Mouse (Mus musculus): ENCODE data around the gene Scaf4.
"Not testable (repeated sequence)": the region's sequence is repeated elsewhere in the genome, so short reads cannot be mapped to it uniquely, and the experiment has no call there.

The Scaf4 gene

GRCm38 (mm10) chr16:90233702-90234101 lies 50.6 kb downstream of the Scaf4 start:
- no peak for DNase-seq

GRCm38 (mm10) chr16:90231302-90231701 lies 53.0 kb downstream of the Scaf4 start:
- peak; percentile 73 for DNase-seq

GRCm38 (mm10) chr16:90229897-90230296 lies 54.4 kb downstream of the Scaf4 start:
- DNase-seq, result no peak

GRCm38 (mm10) chr16:90221441-90222070 lies 62.7 kb downstream of the Scaf4 start:
- DNase-seq, result peak; percentile 30

- DNase-seq, result peak; percentile 44
These were observed 63.3 kb downstream of the Scaf4 start for GRCm38 (mm10) chr16:90220892-90221431.

- peak; percentile 97 for DNase-seq
These were observed 64.0 kb downstream of the Scaf4 start, which contains the start of gene Sod1 for GRCm38 (mm10) chr16:90220026-90220891. Sod1 (plus strand) TSS chr16:90220754.

- not testable (repeated sequence) for DNase-seq
These were observed 64.9 kb downstream of the Scaf4 start for GRCm38 (mm10) chr16:90219445-90219844.

- DNase-seq, result peak; percentile 69
These were observed 66.4 kb downstream of the Scaf4 start for GRCm38 (mm10) chr16:90217926-90218325.

GRCm38 (mm10) chr16:90217356-90217755 lies 66.9 kb downstream of the Scaf4 start:
- peak; percentile 74 for DNase-seq

- DNase-seq, result peak; percentile 38
These were observed 67.9 kb downstream of the Scaf4 start for GRCm38 (mm10) chr16:90216414-90216813.

GRCm38 (mm10) chr16:90215879-90216278 lies 68.4 kb downstream of the Scaf4 start:
- not testable (repeated sequence) for DNase-seq

- DNase-seq, result no peak
These were observed 69.4 kb downstream of the Scaf4 start for GRCm38 (mm10) chr16:90214731-90215565.

GRCm38 (mm10) chr16:90213477-90214339 lies 70.6 kb downstream of the Scaf4 start:
- DNase-seq, result no peak

- no peak for DNase-seq
These were observed 72.5 kb downstream of the Scaf4 start for GRCm38 (mm10) chr16:90211767-90212166.

- peak; percentile 43 for DNase-seq
These were observed 73.6 kb downstream of the Scaf4 start for GRCm38 (mm10) chr16:90210717-90211116.

GRCm38 (mm10) chr16:90208996-90209395 lies 75.3 kb downstream of the Scaf4 start:
- no peak for DNase-seq

- DNase-seq, result no peak
These were observed 79.4 kb downstream of the Scaf4 start for GRCm38 (mm10) chr16:90204868-90205267.

GRCm38 (mm10) chr16:90203226-90203962 lies 80.9 kb downstream of the Scaf4 start:
- peak; percentile 86 for DNase-seq

GRCm38 (mm10) chr16:90202140-90202539 lies 82.2 kb downstream of the Scaf4 start:
- no peak for DNase-seq

- peak; percentile 76 for DNase-seq
These were observed 85.1 kb downstream of the Scaf4 start for GRCm38 (mm10) chr16:90199174-90199573.

GRCm38 (mm10) chr16:90198626-90199025 lies 85.7 kb downstream of the Scaf4 start:
- DNase-seq, result no peak

Measured in lung, postnatal 36 days (tissue).